Mouse (Mus musculus) MEL (cell line): ENCODE results near the gene Uba1. TPM values are rescaled to one million over a fixed set of nuclear protein-coding genes. Genes with fewer than 3 reads are reported as not detected.

ENCODE experiments used
- DNase-seq: peaks from one replicate; pipeline ENCODE4 v3.0.0; 2011; ENCODE audit warnings: low read depth, low spot score
- H3K27ac ChIP-seq: 2 replicates; pipeline ENCODE4 v1.5.1; 2012; ENCODE audit warnings: low read depth, mild to moderate bottlenecking, control low read depth, low read length, moderate library complexity; ENCODE audit not compliant: control insufficient read depth
- H3K27me3 ChIP-seq, 2 experiments: fragments of 150-350 bp in 1 of 2; sonication (generic) in 1 of 2; 2 replicates each; pipeline ENCODE4 v1.6.1; 2012; ENCODE audit warnings: low read length in 2 of 2, mild to moderate bottlenecking in 2 of 2, improper control_type of control experiment in 1 of 2, moderate library complexity in 1 of 2; ENCODE audit not compliant: insufficient read depth in 2 of 2, control insufficient read depth in 1 of 2
- H3K36me3 ChIP-seq, 2 experiments: 2 replicates each; pipeline ENCODE4 v1.6.1; 2012 to 2014; ENCODE audit warnings: low read length in 2 of 2, improper control_type of control experiment in 1 of 2, inconsistent platforms in 1 of 2, mild to moderate bottlenecking in 1 of 2; ENCODE audit not compliant: insufficient read depth in 2 of 2, control insufficient read depth in 1 of 2
- H3K4me1 ChIP-seq, 2 experiments: fragments of 150-350 bp in 1 of 2; sonication (generic) in 1 of 2; 2 replicates each; pipeline ENCODE4 v1.6.1; 2012; ENCODE audit warnings: low read length in 2 of 2, improper control_type of control experiment in 1 of 2, mild to moderate bottlenecking in 1 of 2; ENCODE audit not compliant: insufficient read depth in 2 of 2, control insufficient read depth in 1 of 2
- H3K4me3 ChIP-seq, 2 experiments: fragments of 150-350 bp in 1 of 2; sonication (generic) in 1 of 2; 2 replicates each; pipeline ENCODE4 v1.5.1; 2012; ENCODE audit warnings: low read depth in 2 of 2, low read length in 2 of 2, mild to moderate bottlenecking in 2 of 2, moderate library complexity in 2 of 2, control low read depth in 1 of 2, improper control_type of control experiment in 1 of 2; ENCODE audit not compliant: control insufficient read depth in 1 of 2, insufficient read depth in 1 of 2
- H3K79me2 ChIP-seq: 2 replicates; pipeline ENCODE4 v1.6.1; 2012; ENCODE audit warnings: mild to moderate bottlenecking, low read length, moderate library complexity; ENCODE audit not compliant: control insufficient read depth, poor library complexity, insufficient read depth
- H3K9ac ChIP-seq: 2 replicates; pipeline ENCODE4 v1.6.1; 2012; ENCODE audit warnings: low read depth, mild to moderate bottlenecking, control low read depth, low read length, moderate library complexity; ENCODE audit not compliant: control insufficient read depth, poor library complexity, severe bottlenecking
- H3K9me3 ChIP-seq: fragments of 150-350 bp; sonication (generic); replicated peaks from 2 replicates; pipeline ENCODE4 v1.6.1; 2012; ENCODE audit warnings: mild to moderate bottlenecking, low read length, improper control_type of control experiment, moderate library complexity; ENCODE audit not compliant: insufficient read depth
- BHLHE40 ChIP-seq: IDR thresholded peaks from 2 replicates; pipeline ENCODE4 v1.6.1; 2012; ENCODE audit warnings: low read depth, mild to moderate bottlenecking, inconsistent platforms, low read length, improper control_type of control experiment, borderline replicate concordance
- CHD1 ChIP-seq: IDR thresholded peaks from 2 replicates; pipeline ENCODE4 v1.6.1; 2012; ENCODE audit warnings: low read depth, mild to moderate bottlenecking, inconsistent platforms, low read length, improper control_type of control experiment
- CTCF ChIP-seq, 3 experiments: IDR thresholded peaks in 2 of 3; conservative IDR thresholded peaks in 1 of 3; 2 replicates each; pipeline ENCODE4 v1.5.1; 2011 to 2012; ENCODE audit warnings: low read length in 3 of 3, low read depth in 2 of 3, mild to moderate bottlenecking in 2 of 3, improper control_type of control experiment in 1 of 3, inconsistent platforms in 1 of 3, mixed read lengths in 1 of 3, moderate library complexity in 1 of 3; ENCODE audit not compliant: control insufficient read depth in 1 of 3, insufficient read depth in 1 of 3, poor library complexity in 1 of 3, severe bottlenecking in 1 of 3
- E2F4 ChIP-seq: IDR thresholded peaks from 2 replicates; pipeline ENCODE4 v1.6.1; 2011; ENCODE audit warnings: low read depth, low read length, improper control_type of control experiment, borderline replicate concordance
- ELF1 ChIP-seq: IDR thresholded peaks from 2 replicates; pipeline ENCODE4 v1.6.1; 2014; ENCODE audit warnings: low read depth, mild to moderate bottlenecking, inconsistent platforms, low read length, improper control_type of control experiment, moderate library complexity
- EP300 ChIP-seq, 2 experiments: IDR thresholded peaks; 2 replicates each; pipeline ENCODE4 v1.6.1; 2011; ENCODE audit warnings: improper control_type of control experiment in 2 of 2, low read length in 2 of 2, low read depth in 1 of 2, mild to moderate bottlenecking in 1 of 2
- ETS1 ChIP-seq: IDR thresholded peaks from 2 replicates; pipeline ENCODE4 v1.6.1; 2012; ENCODE audit warnings: low read depth, mild to moderate bottlenecking, inconsistent platforms, low read length, improper control_type of control experiment, moderate library complexity
- GABPA ChIP-seq: IDR thresholded peaks from 2 replicates; pipeline ENCODE4 v1.6.1; 2012; ENCODE audit warnings: low read depth, mild to moderate bottlenecking, inconsistent platforms, low read length, improper control_type of control experiment, moderate library complexity
- GATA1 ChIP-seq: IDR thresholded peaks from 2 replicates; pipeline ENCODE4 v1.6.1; 2011; ENCODE audit warnings: low read depth, low read length, improper control_type of control experiment
- HCFC1 ChIP-seq: IDR thresholded peaks from 2 replicates; pipeline ENCODE4 v1.6.1; 2012; ENCODE audit warnings: low read depth, mild to moderate bottlenecking, inconsistent platforms, low read length, improper control_type of control experiment, moderate library complexity
- JUND ChIP-seq: IDR thresholded peaks from 2 replicates; pipeline ENCODE4 v1.6.1; 2011; ENCODE audit warnings: low read depth, mild to moderate bottlenecking, improper control_type of control experiment, low read length
- KAT2A ChIP-seq: conservative IDR thresholded peaks from 2 replicates; pipeline ENCODE4 v1.6.1; 2012; ENCODE audit warnings: low read depth, low read length, improper control_type of control experiment, inconsistent platforms
- MAFK ChIP-seq: IDR thresholded peaks from 2 replicates; pipeline ENCODE4 v1.6.1; 2011; ENCODE audit warnings: low read depth, mild to moderate bottlenecking, low read length, improper control_type of control experiment, borderline replicate concordance
- MAX ChIP-seq: IDR thresholded peaks from 2 replicates; pipeline ENCODE4 v1.6.1; 2011; ENCODE audit warnings: low read length, improper control_type of control experiment
- MAZ ChIP-seq: IDR thresholded peaks from 2 replicates; pipeline ENCODE4 v1.6.1; 2012; ENCODE audit warnings: low read depth, mild to moderate bottlenecking, inconsistent platforms, low read length, improper control_type of control experiment
- MXI1 ChIP-seq: IDR thresholded peaks from 2 replicates; pipeline ENCODE4 v1.6.1; 2011; ENCODE audit warnings: mild to moderate bottlenecking, low read depth, low read length, improper control_type of control experiment
- MYB ChIP-seq: IDR thresholded peaks from 2 replicates; pipeline ENCODE4 v1.6.1; 2011; ENCODE audit warnings: mild to moderate bottlenecking, low read depth, low read length, improper control_type of control experiment
- MYC ChIP-seq: IDR thresholded peaks from 2 replicates; pipeline ENCODE4 v1.6.1; 2011; ENCODE audit warnings: low read depth, mild to moderate bottlenecking, low read length, improper control_type of control experiment, moderate library complexity
- NELFE ChIP-seq: IDR thresholded peaks from 2 replicates; pipeline ENCODE4 v1.6.1; 2011; ENCODE audit warnings: low read depth, low read length, improper control_type of control experiment
- NRF1 ChIP-seq: IDR thresholded peaks from 2 replicates; pipeline ENCODE4 v1.6.1; 2014; ENCODE audit warnings: low read depth, mild to moderate bottlenecking, inconsistent platforms, low read length, improper control_type of control experiment, moderate library complexity; ENCODE audit not compliant: poor library complexity, insufficient read depth, severe bottlenecking
- POLR2A ChIP-seq, 2 experiments: IDR thresholded peaks; 2 replicates each; pipeline ENCODE4 v1.6.1; 2011 to 2012; ENCODE audit warnings: low read length in 2 of 2, mild to moderate bottlenecking in 2 of 2, control low read depth in 1 of 2, improper control_type of control experiment in 1 of 2, low read depth in 1 of 2, moderate library complexity in 1 of 2; ENCODE audit not compliant: control insufficient read depth in 1 of 2, insufficient read depth in 1 of 2, poor library complexity in 1 of 2
- POLR2AphosphoS2 ChIP-seq: IDR thresholded peaks from 2 replicates; pipeline ENCODE4 v1.6.1; 2011; ENCODE audit warnings: low read length, improper control_type of control experiment
- POLR2AphosphoS5 ChIP-seq: IDR thresholded peaks from 2 replicates; pipeline ENCODE4 v1.6.1; 2012; ENCODE audit warnings: low read depth, borderline replicate concordance, mild to moderate bottlenecking, inconsistent platforms, low read length, moderate library complexity, mixed read lengths
- RCOR1 ChIP-seq: IDR thresholded peaks from 2 replicates; pipeline ENCODE4 v1.6.1; 2012; ENCODE audit warnings: low read depth, mild to moderate bottlenecking, inconsistent platforms, low read length, improper control_type of control experiment
- SIN3A ChIP-seq: IDR thresholded peaks from 2 replicates; pipeline ENCODE4 v1.6.1; 2012; ENCODE audit warnings: low read length, improper control_type of control experiment, inconsistent platforms
- SMC3 ChIP-seq: IDR thresholded peaks from 2 replicates; pipeline ENCODE4 v1.6.1; 2011; ENCODE audit warnings: low read depth, low read length, improper control_type of control experiment
- TAL1 ChIP-seq: IDR thresholded peaks from 2 replicates; pipeline ENCODE4 v1.6.1; 2012; ENCODE audit warnings: mild to moderate bottlenecking, inconsistent platforms, low read length, moderate library complexity, mixed read lengths
- TBP ChIP-seq: IDR thresholded peaks from 2 replicates; pipeline ENCODE4 v1.8.0; 2011; ENCODE audit warnings: low read depth, low read length, improper control_type of control experiment
- TCF12 ChIP-seq: IDR thresholded peaks from 2 replicates; pipeline ENCODE4 v1.6.1; 2014; ENCODE audit warnings: low read depth, mild to moderate bottlenecking, inconsistent platforms, low read length, improper control_type of control experiment, moderate library complexity
- UBTF ChIP-seq: IDR thresholded peaks from 2 replicates; pipeline ENCODE4 v1.6.1; 2012; ENCODE audit warnings: low read depth, mild to moderate bottlenecking, inconsistent platforms, low read length, improper control_type of control experiment, moderate library complexity, borderline replicate concordance; ENCODE audit not compliant: insufficient read depth
- USF1 ChIP-seq: IDR thresholded peaks from 2 replicates; pipeline ENCODE4 v1.6.1; 2014; ENCODE audit warnings: low read depth, mild to moderate bottlenecking, inconsistent platforms, low read length, improper control_type of control experiment, moderate library complexity
- USF2 ChIP-seq, 2 experiments: IDR thresholded peaks; 2 replicates each; pipeline ENCODE4 v1.6.1; 2011 to 2012; ENCODE audit warnings: improper control_type of control experiment in 2 of 2, low read length in 2 of 2, borderline replicate concordance in 1 of 2, inconsistent platforms in 1 of 2, low read depth in 1 of 2, mild to moderate bottlenecking in 1 of 2; ENCODE audit not compliant: insufficient read depth in 1 of 2
- ZC3H11A ChIP-seq: IDR thresholded peaks from 2 replicates; pipeline ENCODE4 v1.6.1; 2012; ENCODE audit warnings: low read depth, mild to moderate bottlenecking, inconsistent platforms, low read length, improper control_type of control experiment
- ZKSCAN1 ChIP-seq: IDR thresholded peaks from 2 replicates; pipeline ENCODE4 v1.6.1; 2012; ENCODE audit warnings: low read depth, mild to moderate bottlenecking, inconsistent platforms, low read length, improper control_type of control experiment, moderate library complexity
- ZMIZ1 ChIP-seq: IDR thresholded peaks from 2 replicates; pipeline ENCODE4 v1.6.1; 2012; ENCODE audit warnings: low read depth, mild to moderate bottlenecking, inconsistent platforms, low read length, improper control_type of control experiment, moderate library complexity
- ZNF384 ChIP-seq: IDR thresholded peaks from 2 replicates; pipeline ENCODE4 v1.6.1; 2012; ENCODE audit warnings: low read depth, mild to moderate bottlenecking, inconsistent platforms, low read length, improper control_type of control experiment
- polyA plus RNA-seq, 2 experiments: library from polyadenylated mRNA; stranded (reverse) in 1 of 2; unstranded in 1 of 2; fragments of >175 nt in 1 of 2; fragments of >200 nt in 1 of 2; gene quantifications; 2 replicates each; pipeline versions ENCODE4 v1.2.1 to v1.2.4; 2012; ENCODE audit warnings: low replicate concordance in 2 of 2, low read depth in 1 of 2; ENCODE audit not compliant: insufficient read length in 2 of 2, insufficient read depth in 1 of 2, missing spikeins in 1 of 2
- total RNA-seq: library from RNA; depleted of rRNA; stranded (reverse); fragments of 300-350 nt; gene quantifications from 2 replicates; pipeline ENCODE4 v1.2.3, GENCODE M21; 2012

Gene Uba1
- total and polyA plus RNA-seq, 3 experiments, result 269 to 704 (median 530) TPM

DNA sequence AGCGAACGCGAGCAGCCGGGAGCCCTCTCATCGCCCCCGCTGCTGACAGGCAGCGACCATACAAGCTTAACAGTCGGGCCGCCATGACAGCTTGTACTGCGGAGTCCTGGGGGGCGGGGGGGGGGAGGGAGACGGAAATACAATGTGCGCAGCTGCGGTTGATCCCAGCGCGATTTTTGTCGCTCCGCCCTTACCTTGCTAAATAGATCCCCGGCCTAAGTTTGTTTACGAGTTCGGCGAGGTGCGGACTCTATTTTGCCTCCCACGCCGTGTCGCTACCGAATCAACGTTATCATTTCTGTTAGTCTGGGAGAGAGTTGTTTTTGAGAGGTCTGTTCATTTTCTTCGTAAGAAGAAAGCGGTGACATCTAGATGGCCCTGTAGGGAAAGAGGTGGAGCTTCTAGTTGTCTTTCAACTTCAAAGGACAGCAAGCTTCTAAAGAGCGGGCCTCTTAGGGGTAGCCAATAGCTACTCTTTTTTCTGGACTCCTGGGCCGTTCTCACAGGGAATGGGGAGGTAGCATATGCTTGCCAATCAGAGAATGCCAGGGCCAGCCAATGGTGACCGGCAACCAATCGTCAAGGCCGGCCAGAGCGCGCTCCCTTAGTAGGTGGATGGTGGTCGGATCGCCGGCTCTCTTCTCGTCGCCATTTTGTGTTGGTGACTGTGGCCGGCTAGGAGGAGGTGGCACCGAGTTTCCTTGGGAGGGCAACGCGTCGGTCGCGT, 40.8 kb upstream of the Uba1 start, which contains the start of the genes Rbm10 and Ndufb11:
TSS of gene Rbm10 (plus strand) at position 328 of the 727 bp plus-strand sequence.
TSS of gene Ndufb11 (minus strand) at position 444 of the 727 bp plus-strand sequence.
- Histone ChIP-seq H3K4me3 (peak within 1 kb of the TSS; percentile 95 to 96), H3K79me2 (peaks cover 53% of the 10 kb centered on the region), H3K9ac (peak within 1 kb of the TSS; percentile 88), H3K4me1 (peaks cover 2 to 14% of the 10 kb centered on the region in 2 experiments), H3K27me3 (no peaks in the 10 kb centered on the region), H3K9me3 (no peaks in the 10 kb centered on the region), H3K36me3 (peaks cover 10 to 27% of the 10 kb centered on the region in 2 experiments), H3K27ac (peak within 1 kb of the TSS; percentile 98)
- DNase-seq, result peak; percentile 96
- 0 out of 2 replicates have a peak, but pooled peaks have one; percentile 23 for TF ChIP-seq E2F4
- TF ChIP-seq USF2 (IDR thresholded peaks at IDR 0.05; ENCODE audit: borderline replicate concordance in 1 of 2, insufficient read depth in 1 of 2, low read depth in 1 of 2, low read length in 2 of 2), result no peak
- peak; percentile 56; the same call in 1 of the 2 replicates for TF ChIP-seq KAT2A
- 0 out of 2 replicates have a peak, but pooled peaks have one; percentile 24 for TF ChIP-seq TCF12
- peak; percentile 25; the same call in 1 of the 2 replicates for TF ChIP-seq POLR2AphosphoS5
- no peak for TF ChIP-seq ZC3H11A
- no peak for TF ChIP-seq CTCF (IDR thresholded peaks at IDR 0.05 in 2 of 3, conservative IDR thresholded peaks at IDR 0.05 in 1 of 3; ENCODE audit: control insufficient read depth in 1 of 3, insufficient read depth in 1 of 3, low read depth in 2 of 3, low read length in 3 of 3, poor library complexity in 1 of 3, severe bottlenecking in 1 of 3)
- TF ChIP-seq ETS1, result 0 out of 2 replicates have a peak, but pooled peaks have one; percentile 32
- peak; percentile 57 for TF ChIP-seq MXI1
- peak; percentile 77 for TF ChIP-seq SIN3A
- TF ChIP-seq SMC3, result 0 out of 2 replicates have a peak, but pooled peaks have one; percentile 3
- no peak for TF ChIP-seq CHD1
- TF ChIP-seq HCFC1, result peak; percentile 84
- TF ChIP-seq MYC, result no peak
- TF ChIP-seq MYB, result no peak
- TF ChIP-seq JUND, result no peak
- no peak for TF ChIP-seq ZNF384
- TF ChIP-seq TBP, result peak; percentile 83
- TF ChIP-seq POLR2A (IDR thresholded peaks at IDR 0.05; ENCODE audit: control insufficient read depth in 1 of 2, insufficient read depth in 1 of 2, low read depth in 1 of 2, low read length in 2 of 2, poor library complexity in 1 of 2), result peak; percentile 58 to 79; a peak in 3 of 4 replicates
- peak; percentile 54 for TF ChIP-seq NELFE
- TF ChIP-seq NRF1, result peak; percentile 74
- peak; percentile 63 for TF ChIP-seq ZMIZ1
- no peak for TF ChIP-seq UBTF
- TF ChIP-seq USF1, result no peak
- peak; percentile 63; the same call in 1 of the 2 replicates for TF ChIP-seq ELF1
- TF ChIP-seq MAFK, result no peak
- TF ChIP-seq GABPA, result no peak
- TF ChIP-seq GATA1, result no peak
- no peak for TF ChIP-seq TAL1
- peak; percentile 88; the same call in 1 of the 2 replicates for TF ChIP-seq MAZ
- TF ChIP-seq POLR2AphosphoS2, result peak; percentile 57
- no peak for TF ChIP-seq RCOR1
- TF ChIP-seq BHLHE40, result no peak
- no peak; the same call in 1 of the 2 replicates for TF ChIP-seq MAX
- TF ChIP-seq EP300 (IDR thresholded peaks at IDR 0.05; ENCODE audit: low read depth in 1 of 2, low read length in 2 of 2), result 0 out of 4 replicates have a peak, but pooled peaks of 1 of the 2 experiments have one; percentile 23
- TF ChIP-seq ZKSCAN1, result no peak
